Mouse (Mus musculus) thymus, adult 2 months (tissue): ENCODE measurements around the gene U2af1l4. TPM values are rescaled to one million over a fixed set of nuclear protein-coding genes. Genes with fewer than 3 reads are reported as not detected.

Experiments
- DNase-seq: peaks from one replicate; pipeline ENCODE4 v3.0.0; 2021
- H3K27ac ChIP-seq: fragments of 200-500 bp; 2 replicates; pipeline ENCODE4 v1.5.1; 2012; ENCODE audit warnings: low read length, control low read depth; ENCODE audit not compliant: control insufficient read depth, insufficient read depth
- H3K27me3 ChIP-seq: fragments of 200-500 bp; 2 replicates; pipeline ENCODE4 v1.6.1; 2012; ENCODE audit warnings: mild to moderate bottlenecking, low read length, moderate library complexity, mixed read lengths; ENCODE audit not compliant: control insufficient read depth, insufficient read depth
- H3K36me3 ChIP-seq: fragments of 200-500 bp; 2 replicates; pipeline ENCODE4 v1.6.1; 2012; ENCODE audit warnings: mild to moderate bottlenecking, low read length, moderate library complexity; ENCODE audit not compliant: control insufficient read depth, insufficient read depth
- H3K4me1 ChIP-seq: fragments of 200-500 bp; replicated peaks from 2 replicates; pipeline ENCODE4 v1.6.1; 2012; ENCODE audit warnings: low read length; ENCODE audit not compliant: control insufficient read depth, insufficient read depth
- H3K4me3 ChIP-seq: fragments of 200-500 bp; 2 replicates; pipeline ENCODE4 v1.5.1; 2012; ENCODE audit warnings: mild to moderate bottlenecking, low read length, control low read depth, moderate library complexity; ENCODE audit not compliant: control insufficient read depth, insufficient read depth
- CTCF ChIP-seq: fragments of 200-500 bp; IDR thresholded peaks from 2 replicates; pipeline ENCODE4 v1.5.1; 2012; ENCODE audit warnings: mild to moderate bottlenecking, control low read depth, low read length, moderate library complexity, borderline replicate concordance; ENCODE audit not compliant: control insufficient read depth, poor library complexity, insufficient read depth; ENCODE audit errors: extremely low read depth
- POLR2A ChIP-seq: fragments of 200-500 bp; IDR thresholded peaks from 2 replicates; pipeline ENCODE4 v1.6.1; 2012; ENCODE audit warnings: mild to moderate bottlenecking, low read length, control low read depth, moderate library complexity; ENCODE audit not compliant: control insufficient read depth, poor library complexity, insufficient read depth; ENCODE audit errors: extremely low read depth
- WGBS: fragments of 180-500 bp; shearing (Covaris S2); methylation state at CpG from one replicate; pipeline ENCODE4 v1.1.7; 2018; 5-methylcytosine and 5-hydroxymethylcytosine counted together
- polyA plus RNA-seq: library from polyadenylated mRNA; depleted of rRNA; stranded (reverse); fragments of >200 nt; gene quantifications from 2 replicates; pipeline ENCODE4 v1.2.3, GENCODE M21; 2012

Gene U2af1l4
- polyA plus RNA-seq, 1 experiment = 84.2 TPM

GRCm38 (mm10) chr7:30567555-30567954 is 4.5 kb downstream of the U2af1l4 start:
- TF ChIP-seq POLR2A (no peak), CTCF (no peak)
- no peak for DNase-seq
- no peak overlapping the region for H3K27ac ChIP-seq
- peaks cover 15% of the 10 kb centered on the region for H3K4me1 ChIP-seq
- peaks cover 26% of the 10 kb centered on the region for H3K36me3 ChIP-seq
- no peak overlapping the region for H3K4me3 ChIP-seq
- no peaks in the 10 kb centered on the region for H3K27me3 ChIP-seq
- WGBS = 96% methylated on average over 11 of the region's 11 CpGs

- TF ChIP-seq POLR2A (no peak), CTCF (no peak)
- Histone ChIP-seq H3K27ac (no peak overlapping the region), H3K27me3 (no peaks in the 10 kb centered on the region), H3K4me3 (no peak overlapping the region), H3K4me1 (no peaks in the 10 kb centered on the region), H3K36me3 (peaks cover 75% of the 10 kb centered on the region)
- no peak for DNase-seq
- 95% methylated on average over 5 of the region's 5 CpGs for WGBS
Measured at GRCm38 (mm10) chr7:30572389-30572788, 9.3 kb downstream of the U2af1l4 start.

- Histone ChIP-seq H3K4me1 (no peaks in the 10 kb centered on the region), H3K4me3 (no peak overlapping the region), H3K27me3 (no peaks in the 10 kb centered on the region), H3K27ac (no peak overlapping the region), H3K36me3 (peaks cover 80% of the 10 kb centered on the region)
- TF ChIP-seq POLR2A (no peak), CTCF (no peak)
- DNase-seq = no peak
- 92% methylated on average over 2 of the region's 2 CpGs for WGBS
Measured at GRCm38 (mm10) chr7:30572969-30573368, 9.9 kb downstream of the U2af1l4 start.

- DNase-seq = no peak
- WGBS = 95% methylated on average over 8 of the region's 8 CpGs
- H3K27me3 ChIP-seq = no peaks in the 10 kb centered on the region
- H3K36me3 ChIP-seq = peaks cover 92% of the 10 kb centered on the region
- H3K27ac ChIP-seq = no peak overlapping the region
- TF ChIP-seq CTCF = no peak
- no peak for TF ChIP-seq POLR2A
- H3K4me1 ChIP-seq = no peaks in the 10 kb centered on the region
- H3K4me3 ChIP-seq = no peak overlapping the region
Measured at GRCm38 (mm10) chr7:30579950-30580349, 16.8 kb downstream of the U2af1l4 start.

GRCm38 (mm10) chr7:30581547-30581946 is 18.4 kb downstream of the U2af1l4 start:
- WGBS = 97% methylated on average over 16 of the region's 16 CpGs
- Histone ChIP-seq H3K27me3 (no peaks in the 10 kb centered on the region), H3K4me1 (no peaks in the 10 kb centered on the region), H3K27ac (no peak overlapping the region), H3K4me3 (no peak overlapping the region), H3K36me3 (peaks cover 89% of the 10 kb centered on the region)
- DNase-seq = no peak
- TF ChIP-seq CTCF (no peak), POLR2A (no peak)

GRCm38 (mm10) chr7:30584339-30584738 is 21.2 kb downstream of the U2af1l4 start:
- no peak for TF ChIP-seq CTCF
- H3K27ac ChIP-seq = no peak overlapping the region
- no peak overlapping the region for H3K4me3 ChIP-seq
- no peaks in the 10 kb centered on the region for H3K27me3 ChIP-seq
- DNase-seq = no peak
- H3K4me1 ChIP-seq = peaks cover 6% of the 10 kb centered on the region
- 94% methylated on average over 10 of the region's 10 CpGs for WGBS
- peaks cover 61% of the 10 kb centered on the region for H3K36me3 ChIP-seq

- DNase-seq = no peak
- no peak for TF ChIP-seq POLR2A
- TF ChIP-seq CTCF = no peak
- H3K27me3 ChIP-seq = no peaks in the 10 kb centered on the region
- H3K4me3 ChIP-seq = no peak overlapping the region
- peaks cover 10% of the 10 kb centered on the region for H3K4me1 ChIP-seq
- peaks cover 53% of the 10 kb centered on the region for H3K36me3 ChIP-seq
- no peak overlapping the region for H3K27ac ChIP-seq
- WGBS = 98% methylated on average over 7 of the region's 7 CpGs
Measured at GRCm38 (mm10) chr7:30585170-30585569, 22.1 kb downstream of the U2af1l4 start.
